Mouse (Mus musculus) frontal cortex, postnatal 14 days (tissue): Measurements from ENCODE around the gene Gm12169.
"Not testable (repeated sequence)": the region's sequence is repeated elsewhere in the genome, so short reads cannot be mapped to it uniquely, and the experiment has no call there.

Source experiments
- DNase-seq, 2 experiments: peaks; one replicate each; pipeline ENCODE4 v3.0.0; 2022; ENCODE audit warnings: low spot score in 2 of 2

Gene Gm12169

GRCm38 (mm10) chr11:46523912-46524311, at the start of gene Gm12169:
Gene Gm12169 (plus strand): TSS chr11:46524212.
- no peak for DNase-seq

GRCm38 (mm10) chr11:46474220-46474619, 49.8 kb upstream of the Gm12169 start:
- DNase-seq, result no peak

- no peak for DNase-seq
These were observed 44.7 kb upstream of the Gm12169 start for GRCm38 (mm10) chr11:46479311-46479710.

DNA sequence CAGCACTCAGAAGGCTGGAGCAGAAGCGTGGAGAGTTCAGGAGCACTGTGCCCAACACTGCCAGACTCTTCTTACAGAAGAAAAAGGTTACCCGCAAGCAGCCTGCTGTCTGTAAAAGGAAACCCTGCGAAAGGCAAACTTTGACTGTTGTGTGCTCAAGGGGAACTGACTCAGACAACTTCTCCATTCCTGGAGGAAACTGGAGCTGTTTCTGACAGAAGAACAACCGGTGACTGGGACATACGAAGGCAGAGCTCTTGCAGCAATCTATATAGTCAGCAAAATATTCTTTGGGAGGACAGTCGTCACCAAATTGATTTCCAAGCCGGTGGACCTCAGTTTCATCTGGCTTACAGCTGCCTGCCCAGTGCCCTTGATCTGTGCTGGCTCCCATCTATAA, 43.5 kb upstream of the Gm12169 start:
- no peak for DNase-seq

- no peak for DNase-seq
These were observed 35.8 kb upstream of the Gm12169 start for GRCm38 (mm10) chr11:46488231-46488630.

GRCm38 (mm10) chr11:46488650-46489049, 35.4 kb upstream of the Gm12169 start:
- DNase-seq, result no peak

DNA sequence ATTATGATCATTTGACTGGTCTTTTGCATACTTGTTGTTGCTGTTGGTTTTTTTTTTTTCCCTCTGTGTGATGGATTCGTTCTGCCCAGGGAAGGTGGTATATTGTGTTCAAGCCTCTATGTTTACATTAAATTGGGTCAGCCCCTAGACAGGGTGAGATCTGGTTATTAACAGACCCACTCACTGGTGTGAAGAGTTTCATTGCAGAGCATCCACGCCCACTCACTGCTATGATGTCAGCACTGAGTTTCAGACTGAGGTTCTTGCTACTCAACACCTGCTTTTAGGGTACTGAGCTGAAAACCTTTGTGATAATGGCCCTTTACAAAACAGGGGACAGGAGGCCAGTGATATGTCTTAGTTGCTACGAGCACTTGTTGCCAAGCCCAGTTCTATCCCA, 16.9 kb upstream of the Gm12169 start:
- no peak for DNase-seq

GRCm38 (mm10) chr11:46509900-46510299, 14.1 kb upstream of the Gm12169 start:
- DNase-seq, result no peak

DNA sequence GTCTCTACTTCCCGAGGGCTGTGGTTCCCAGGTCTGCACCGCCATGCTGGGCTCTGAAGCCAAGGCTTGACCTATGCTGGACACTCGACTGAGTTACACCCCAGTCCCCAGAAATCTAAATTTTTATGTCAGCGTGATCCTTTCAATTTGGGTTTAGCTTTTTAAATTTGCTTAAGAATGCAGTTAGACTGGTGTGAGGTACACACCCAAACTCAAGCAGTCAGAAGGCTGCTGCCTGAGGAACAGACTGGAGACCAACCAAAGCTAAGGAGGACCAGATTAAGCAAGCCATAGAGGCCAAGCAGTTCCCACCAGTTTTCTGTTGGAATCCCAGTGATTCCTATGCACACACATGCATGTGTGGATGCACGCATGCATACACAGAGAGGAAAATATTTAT, 2.7 kb upstream of the Gm12169 start:
- DNase-seq, result not testable (repeated sequence)

DNA sequence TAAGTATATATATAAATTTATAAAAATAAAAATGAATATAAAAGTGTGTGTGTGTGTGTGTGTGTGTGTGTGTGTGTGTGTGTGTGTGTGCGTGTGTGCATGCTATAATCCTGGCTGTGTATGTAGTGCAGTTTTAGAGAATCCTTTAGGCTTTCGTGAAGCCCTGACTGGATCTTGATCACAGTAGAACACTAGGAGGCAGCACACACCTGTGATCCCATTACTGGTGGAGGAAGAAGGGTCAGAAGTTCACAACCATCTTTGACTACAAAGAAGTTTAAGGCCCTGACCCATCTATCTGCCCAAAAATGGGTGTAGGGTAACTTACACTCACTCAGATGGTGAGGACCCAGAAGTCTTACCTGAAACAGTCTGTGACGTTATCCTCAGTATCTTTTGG, 1.3 kb upstream of the Gm12169 start:
- no peak for DNase-seq

DNA sequence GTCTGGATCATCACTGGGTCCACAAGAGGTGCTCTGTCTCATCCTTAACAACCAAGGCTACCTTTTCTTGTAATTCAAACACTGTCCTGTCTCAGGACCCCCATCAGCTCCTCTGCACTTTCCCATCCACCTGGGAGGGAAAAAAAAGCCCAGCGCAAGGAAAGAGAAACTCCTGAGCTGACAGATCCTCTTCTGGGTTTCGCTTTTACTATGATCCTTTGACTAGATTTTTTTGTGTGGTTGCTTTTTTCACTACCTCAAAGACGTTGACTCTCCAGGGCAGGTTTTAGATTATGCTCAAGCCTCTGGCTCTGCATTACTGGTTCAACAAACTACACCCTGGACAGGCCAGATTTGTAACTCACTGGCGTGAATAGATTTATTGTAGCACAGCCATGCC, 6.1 kb downstream of the Gm12169 start:
- DNase-seq, result no peak

DNA sequence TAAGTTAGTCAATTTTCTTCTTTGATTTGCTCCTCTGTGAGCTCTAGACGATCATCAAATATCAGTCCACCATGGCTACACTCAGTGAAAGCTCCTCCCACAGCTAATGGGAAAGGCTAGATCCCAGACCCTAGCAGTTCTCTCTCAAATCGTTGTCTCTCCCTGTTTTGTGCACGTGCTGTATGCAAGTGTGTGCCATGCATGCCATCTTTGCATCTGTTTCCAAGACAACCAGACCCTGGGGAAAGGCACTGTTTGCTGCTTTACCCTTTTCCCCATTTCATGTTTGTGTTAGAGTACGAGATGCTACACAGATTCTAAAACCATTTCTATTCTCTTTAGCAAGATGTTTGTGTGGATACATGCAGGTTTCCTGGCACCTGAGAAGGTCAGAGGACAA, 13.0 kb downstream of the Gm12169 start:
- no peak for DNase-seq

GRCm38 (mm10) chr11:46543530-46543929, 19.5 kb downstream of the Gm12169 start:
- no peak for DNase-seq

- DNase-seq, result no peak
These were observed 25.7 kb downstream of the Gm12169 start for GRCm38 (mm10) chr11:46549721-46550120.

DNA sequence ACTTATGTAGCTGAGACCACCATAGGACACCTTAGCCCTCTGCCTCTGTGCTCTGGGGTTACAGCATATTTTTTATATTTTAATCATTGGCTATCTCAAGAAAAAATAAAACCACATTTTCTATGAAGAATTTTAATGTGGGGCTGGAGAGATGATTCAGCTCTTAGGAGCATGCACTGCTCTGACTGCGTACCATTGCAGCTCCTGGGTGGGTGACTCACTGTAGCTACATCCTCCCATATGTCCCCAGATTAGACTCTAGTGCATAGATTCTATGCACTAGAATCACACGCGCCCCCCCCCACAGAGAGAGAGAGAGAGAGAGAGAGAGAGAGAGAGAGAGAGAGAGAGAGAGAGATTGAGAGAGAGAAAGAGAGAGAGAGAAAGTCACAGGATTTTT, 28.7 kb downstream of the Gm12169 start:
- DNase-seq, result no peak

- DNase-seq, result no peak
These were observed 37.1 kb downstream of the Gm12169 start for GRCm38 (mm10) chr11:46561096-46561495.

- no peak for DNase-seq
These were observed 40.7 kb downstream of the Gm12169 start for GRCm38 (mm10) chr11:46564671-46565070.

DNA sequence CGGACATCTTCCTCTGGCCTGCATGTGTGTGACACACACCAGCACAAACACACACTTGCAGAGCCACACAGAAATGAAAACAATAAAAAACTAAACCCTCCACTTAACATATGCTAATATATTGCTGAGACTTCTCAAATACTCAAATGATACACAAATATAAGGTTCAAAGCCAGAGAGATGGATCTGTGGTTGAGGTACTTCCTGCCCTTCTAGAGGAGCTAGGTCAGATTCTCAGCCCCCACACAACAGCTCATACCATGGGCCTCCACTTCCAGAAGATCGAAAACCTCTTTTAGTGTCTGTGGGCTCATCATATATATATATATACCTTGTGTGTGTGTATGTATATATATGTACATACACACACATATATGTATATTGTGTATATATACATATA, 42.0 kb downstream of the Gm12169 start:
- DNase-seq, result no peak

DNA sequence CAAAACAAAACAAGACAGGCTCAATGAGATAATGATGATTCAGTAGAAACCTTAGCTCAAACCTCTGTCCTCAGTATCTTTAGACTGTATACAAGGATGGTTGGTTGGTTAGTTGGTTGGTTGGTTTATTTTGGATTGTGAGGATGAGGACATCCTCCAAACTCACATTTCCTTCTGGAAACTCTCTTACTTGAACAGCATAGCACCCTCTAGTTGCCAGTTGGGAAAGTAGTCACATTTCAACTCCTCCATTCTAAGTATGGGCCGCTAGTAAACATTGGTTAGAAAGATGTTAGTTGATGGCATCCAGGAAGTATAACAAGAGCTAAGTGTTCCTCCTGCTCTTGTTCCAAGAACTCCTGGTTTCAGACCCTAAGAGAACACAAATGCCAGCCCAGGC, 45.1 kb downstream of the Gm12169 start:
- no peak for DNase-seq

DNA sequence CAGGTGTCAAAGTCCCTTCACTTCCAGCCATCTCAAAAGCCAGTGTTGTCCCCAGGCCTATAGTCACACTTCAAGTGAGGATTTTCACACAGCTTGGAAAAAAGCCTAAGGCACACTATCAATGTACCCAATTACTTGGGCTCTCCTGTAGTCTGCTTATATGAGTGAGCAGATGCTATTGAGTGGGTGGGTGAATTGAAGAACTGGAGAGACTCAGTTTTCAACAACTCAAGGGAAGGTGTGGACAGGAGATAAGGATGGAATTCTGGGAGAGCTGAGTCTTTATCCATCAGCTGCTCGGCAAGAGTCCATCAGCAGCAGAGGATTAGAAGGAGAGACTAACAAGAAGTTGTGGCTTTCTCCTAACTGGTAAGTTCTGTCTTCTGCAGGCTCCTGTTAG, 47.3 kb downstream of the Gm12169 start, which contains the start of gene BC053393:
TSS of gene BC053393 (plus strand) at position 210 of the 400 bp plus-strand sequence.
- no peak for DNase-seq

GRCm38 (mm10) chr11:46578771-46579281, 54.8 kb downstream of the Gm12169 start:
- DNase-seq, result no peak

DNA sequence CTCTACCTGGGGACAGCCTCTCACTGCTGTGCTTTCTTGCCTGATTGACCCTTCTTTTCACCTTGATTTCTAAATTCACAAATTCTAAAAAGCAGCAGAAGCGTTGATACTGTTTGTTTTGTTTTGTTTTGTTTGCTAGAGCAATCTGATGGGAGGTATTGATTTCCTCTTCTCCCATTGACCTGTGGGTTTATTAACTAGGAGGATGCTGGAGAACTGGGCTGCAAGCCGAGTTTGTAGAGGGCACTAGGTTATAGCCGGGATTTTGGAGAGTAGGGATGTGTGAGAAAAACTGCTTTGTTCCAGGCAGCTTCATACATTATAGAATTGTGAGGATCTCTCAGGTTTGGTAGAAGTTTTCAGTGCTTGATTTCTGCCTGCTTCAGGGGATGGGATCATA, 56.4 kb downstream of the Gm12169 start:
- DNase-seq, result no peak

DNA sequence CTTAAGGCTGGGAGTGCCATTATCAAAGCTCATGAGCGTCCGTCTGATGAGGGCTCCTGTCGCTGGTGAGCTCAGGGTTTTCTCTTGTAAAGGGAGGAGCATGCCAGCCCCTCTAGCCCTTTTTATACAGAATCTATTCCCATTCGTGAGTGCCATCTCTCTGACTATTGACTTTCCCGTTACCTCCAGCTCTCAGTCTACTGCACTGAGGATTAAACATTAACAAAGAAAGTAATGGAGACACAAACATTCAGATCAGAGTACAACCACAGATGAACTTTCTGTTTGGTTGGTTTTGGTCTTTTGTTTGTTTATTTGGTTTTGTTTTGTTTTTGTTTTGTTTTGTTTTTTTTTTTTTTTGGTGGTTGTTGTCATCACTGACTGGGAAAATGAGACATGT, 58.7 kb downstream of the Gm12169 start:
- no peak for DNase-seq
